Mouse (Mus musculus): ENCODE measurements around the gene Ccdc194.
"Not testable (repeated sequence)": the region's sequence is repeated elsewhere in the genome, so short reads cannot be mapped to it uniquely, and the experiment has no call there.

- TF ChIP-seq POLR2A (IDR thresholded peaks at IDR 0.05; ENCODE audit: borderline replicate concordance, control insufficient read depth, low read depth, low read length) = not testable (repeated sequence)
- TF ChIP-seq CTCF (IDR thresholded peaks at IDR 0.05; ENCODE audit: control insufficient read depth, insufficient read depth, low read length) = peak; percentile 43
Measured at GRCm38 (mm10) chr8:71519037-71519825, 6.3 kb downstream of the Ccdc194 start.

Data from bone marrow, adult 2 months (tissue).